In genomic region chr3:153484701-153485100, GRCm38 (mm10) we compare ENCODE assay signal across 10 mouse cellular contexts.
DNase-seq lines count a peak whose midpoint lies in the region; ATAC-seq and TF ChIP-seq lines count a peak whose summit lies in the region.
"Had no signal": no experiment of that assay in that cellular context is flagged by ENCODE, and none has a peak within 500 bp of the region (broad histone marks: within the 10 kb centered on the region; RNA-seq: fewer than 3 reads in every experiment).

No protein-coding gene starts in this region.

- no peak overlapping the region for H3K4me3 ChIP-seq in heart, adult 2 months
- H3K4me3 ChIP-seq in heart, embryonic 11.5 days (ENCODE audit: low read depth, low read length), result no peak overlapping the region
- H3K4me3 ChIP-seq: midbrain, embryonic 12.5 days had no signal

- WGBS in heart, adult 2 months, result 37% methylated on average over 7 of the region's 7 CpGs
- 79% methylated on average over 7 of the region's 7 CpGs for WGBS in heart, embryonic 11.5 days (ENCODE audit: insufficient replicate concordance)

- no peaks in the 10 kb centered on the region for H3K79me2 ChIP-seq in heart, adult 2 months (replicated peaks; ENCODE audit: control insufficient read depth, insufficient read depth, low read length)

- intact Hi-C loops in heart, adult 2 months (cut with DNase I), result no loop called here
- intact Hi-C loops in left cerebral cortex, postnatal 4 days (cut with DNase I), result no loop called here

- DNase-seq in heart, adult 2 months, result peak; percentile 34 to 42
- peak; percentile 62 for DNase-seq in cerebellum, adult 11-12 months
- peak; percentile 60 for DNase-seq in heart, postnatal 4 days
- DNase-seq in left cerebral cortex, postnatal 4 days, result peak; percentile 73
- DNase-seq in ovary, postnatal 10 days (ENCODE audit: low spot score), result no peak
- no peak for DNase-seq in adipocyte (ENCODE audit: low spot score)

- TF ChIP-seq EP300 in heart, adult 2 months (IDR thresholded peaks at IDR 0.05; ENCODE audit: insufficient read depth, low read depth, low read length), result no peak

- no peaks in the 10 kb centered on the region for H3K36me3 ChIP-seq in heart, adult 2 months (ENCODE audit: control insufficient read depth, insufficient read depth, low read length)
- no peaks in the 10 kb centered on the region for H3K36me3 ChIP-seq in heart, embryonic 11.5 days (ENCODE audit: control insufficient read depth, insufficient read depth, low read length)
- H3K36me3 ChIP-seq: midbrain, embryonic 12.5 days had no signal

- TF ChIP-seq CTCF in heart, adult 2 months (IDR thresholded peaks at IDR 0.05), result no peak

- H3K4me2 ChIP-seq in heart, embryonic 11.5 days, result no peak overlapping the region
- H3K4me2 ChIP-seq: midbrain, embryonic 12.5 days had no signal

- H3K27me3 ChIP-seq in heart, adult 2 months (ENCODE audit: control insufficient read depth, insufficient read depth, low read length), result no peaks in the 10 kb centered on the region
- H3K27me3 ChIP-seq in heart, embryonic 11.5 days (ENCODE audit: control insufficient read depth, insufficient read depth, low read length), result no peaks in the 10 kb centered on the region
- H3K27me3 ChIP-seq: CH12.LX; midbrain, embryonic 12.5 days had no signal

- no peak overlapping the region for H3K27ac ChIP-seq in heart, adult 2 months
- no peak overlapping the region for H3K27ac ChIP-seq in heart, embryonic 11.5 days (ENCODE audit: low read depth, low read length)
- H3K27ac ChIP-seq: midbrain, embryonic 12.5 days had no signal

- no peak overlapping the region for H3K9ac ChIP-seq in heart, adult 2 months (ENCODE audit: low read depth, low read length)
- H3K9ac ChIP-seq in heart, embryonic 11.5 days (ENCODE audit: low read depth, low read length), result no peak overlapping the region
- H3K9ac ChIP-seq: midbrain, embryonic 12.5 days had no signal

- no peak for TF ChIP-seq POLR2A in heart, adult 2 months (IDR thresholded peaks at IDR 0.05; ENCODE audit: insufficient read depth, low read depth, low read length)

- no peak for ATAC-seq in heart, embryonic 11.5 days (replicated peaks; ENCODE audit: insufficient number of reproducible peaks, low FRiP score, low TSS enrichment)
- ATAC-seq in activated CD4-positive, CD25-positive, alpha-beta regulatory T cell, adult 4 months, result no peak

- no peaks in the 10 kb centered on the region for H3K9me3 ChIP-seq in heart, embryonic 11.5 days (replicated peaks; ENCODE audit: control insufficient read depth, low read length)
- H3K9me3 ChIP-seq: midbrain, embryonic 12.5 days had no signal

- peaks cover 2% of the 10 kb centered on the region for H3K4me1 ChIP-seq in heart, adult 2 months (ENCODE audit: control insufficient read depth, insufficient read depth, low read length)
- no peaks in the 10 kb centered on the region for H3K4me1 ChIP-seq in heart, embryonic 11.5 days (ENCODE audit: control insufficient read depth, insufficient read depth, low read length)
- H3K4me1 ChIP-seq: midbrain, embryonic 12.5 days had no signal

Comparison
In these comparisons a context has a peak if more than half of its experiments do, and no peak if none do; other contexts are left out.
1. DNase-seq: peak in heart, adult 2 months (2 of 2), cerebellum, adult 11-12 months (single experiment), heart, postnatal 4 days (single experiment) and left cerebral cortex, postnatal 4 days (single experiment); none in ovary, postnatal 10 days (single experiment) and adipocyte (single experiment).